Mouse (Mus musculus) hematopoietic stem cell, adult 5-6 weeks (primary cell): ENCODE data around the gene Gm26897. TPM values are rescaled to one million over a fixed set of nuclear protein-coding genes. Genes with fewer than 3 reads are reported as not detected.

ENCODE experiments used
- ATAC-seq, 2 experiments: fragments of 125-278 bp in 1 of 2; replicated peaks in 1 of 2; 2 replicates each; pipeline ENCODE4 v1.8.0; 2016 to 2017; ENCODE audit warnings: inconsistent platforms in 2 of 2, mild to moderate bottlenecking in 2 of 2, moderate number of reproducible peaks in 2 of 2, low read depth in 1 of 2, moderate TSS enrichment in 1 of 2; ENCODE audit not compliant: low FRiP score in 2 of 2, poor library complexity in 2 of 2, severe bottlenecking in 2 of 2, insufficient read depth in 1 of 2, low TSS enrichment in 1 of 2
- total RNA-seq: library from RNA; stranded (forward); fragments of 172-1452, 232-1000 nt; gene quantifications from 2 replicates; pipeline ENCODE4 v1.2.3, GENCODE M21; 2017

Gm26897 gene
- total RNA-seq, 1 experiment from 2014 or later, result not detected

- no peak for ATAC-seq
Measured at GRCm38 (mm10) chr5:111740384-111741275, 6.9 kb downstream of the Gm26897 start.

- no peak for ATAC-seq
Measured at GRCm38 (mm10) chr5:111741352-111741751, 7.6 kb downstream of the Gm26897 start.

GRCm38 (mm10) chr5:111742290-111742898 is 8.7 kb downstream of the Gm26897 start:
- ATAC-seq, result no peak

DNA sequence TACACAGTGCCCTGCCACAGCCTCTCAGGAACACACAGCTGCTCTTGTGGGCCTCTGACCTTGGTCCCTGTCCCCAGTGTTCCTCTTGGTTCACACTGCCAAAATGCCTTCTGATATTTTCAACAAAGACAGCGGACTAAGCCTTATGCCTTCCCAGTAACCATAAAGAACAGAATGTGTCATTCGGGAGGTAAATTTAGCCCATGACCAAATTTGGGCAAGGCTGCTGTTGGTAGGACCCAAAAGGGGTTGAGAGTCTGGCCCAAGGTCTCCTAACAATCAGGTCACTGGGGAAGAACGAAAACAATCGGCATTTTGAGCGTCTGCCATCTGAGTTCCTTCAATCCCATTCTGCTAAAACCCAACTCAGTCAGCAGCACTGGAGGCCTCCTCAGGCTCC is 15.9 kb downstream of the Gm26897 start:
- no peak for ATAC-seq

DNA sequence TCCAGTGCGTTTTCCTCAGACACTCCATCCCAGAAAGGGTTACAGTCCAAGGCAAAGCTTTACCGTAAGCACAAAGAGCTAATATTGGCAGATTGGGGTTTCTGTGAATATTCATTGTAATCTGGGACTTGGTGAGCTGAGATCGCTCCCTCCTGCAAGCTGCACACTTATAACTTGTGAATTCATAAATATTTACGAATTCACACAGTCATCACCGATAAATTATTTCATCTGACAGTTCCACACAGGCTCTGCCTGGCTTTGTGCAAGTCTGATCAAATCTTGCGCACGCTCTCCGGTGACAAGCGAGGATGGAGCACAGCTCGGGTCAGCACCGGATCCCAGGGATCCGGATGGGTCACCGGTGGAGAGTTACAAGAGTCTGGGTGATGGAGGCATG is 16.4 kb downstream of the Gm26897 start:
- ATAC-seq, result no peak

- ATAC-seq, result peak; percentile 44 to 63; a peak in 3 of 4 replicates
Measured at GRCm38 (mm10) chr5:111754484-111755139, 20.9 kb downstream of the Gm26897 start.

GRCm38 (mm10) chr5:111755330-111755729 is 21.6 kb downstream of the Gm26897 start:
- no peak for ATAC-seq

DNA sequence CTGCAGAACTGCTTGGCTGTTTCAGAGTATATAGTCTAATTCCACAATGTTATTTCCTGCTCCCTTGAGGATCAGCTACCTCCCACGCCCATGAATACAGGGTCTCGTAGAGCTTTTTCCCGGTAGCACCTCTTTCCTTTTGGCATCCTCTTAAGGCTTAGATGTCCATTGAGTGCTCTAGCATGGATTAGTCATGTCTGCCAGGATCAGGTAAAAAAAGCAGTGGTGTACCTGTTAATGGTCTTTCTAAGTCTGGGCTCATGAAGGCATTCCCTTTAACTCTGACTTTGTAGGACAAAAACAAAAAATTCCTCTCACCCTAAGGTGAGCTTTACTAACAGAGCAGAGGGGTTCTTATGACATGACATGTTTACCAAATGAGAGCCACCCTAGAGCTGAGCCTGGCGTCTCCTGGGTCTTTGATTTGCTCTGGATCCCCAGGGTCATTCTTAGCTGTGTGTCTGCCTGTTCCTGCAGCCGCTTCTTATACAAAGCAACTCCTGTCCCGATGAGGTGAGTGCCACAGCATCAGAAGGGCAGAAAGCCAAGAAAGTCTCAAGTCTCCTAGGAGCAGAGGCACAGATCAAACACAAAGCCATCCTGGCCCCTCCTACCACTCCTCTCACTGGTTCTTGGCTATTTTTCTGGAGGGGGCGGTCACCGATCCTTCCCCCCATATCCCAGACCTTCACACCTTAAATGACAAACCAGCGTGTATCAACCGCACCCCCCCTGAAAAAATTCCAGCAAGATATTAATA is 27.2 kb downstream of the Gm26897 start:
- no peak for ATAC-seq

- ATAC-seq, result no peak
Measured at GRCm38 (mm10) chr5:111761574-111761973, 27.9 kb downstream of the Gm26897 start.

DNA sequence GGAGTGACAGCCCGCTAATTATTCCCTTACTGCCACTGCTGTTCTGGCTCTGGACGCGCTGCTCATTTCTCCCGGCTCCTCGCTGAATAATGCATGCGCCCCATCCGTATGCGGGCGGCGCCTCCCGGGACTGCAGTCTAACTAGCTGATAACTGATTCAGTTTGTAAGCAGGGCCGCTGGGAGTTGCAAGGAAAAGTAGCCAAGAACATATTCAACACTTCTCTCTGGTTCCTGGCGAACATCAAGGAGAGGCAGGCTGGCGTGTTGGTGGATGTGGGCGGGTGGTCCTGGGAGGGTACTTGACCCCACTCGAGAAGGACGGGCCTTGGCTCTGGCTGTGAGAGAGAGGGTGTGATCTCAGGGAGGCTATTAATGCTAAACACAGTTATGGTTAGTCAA is 28.4 kb downstream of the Gm26897 start:
- ATAC-seq, result no peak

GRCm38 (mm10) chr5:111765671-111766290 is 32.1 kb downstream of the Gm26897 start:
- no peak for ATAC-seq

GRCm38 (mm10) chr5:111766696-111767095 is 33.0 kb downstream of the Gm26897 start:
- no peak for ATAC-seq

DNA sequence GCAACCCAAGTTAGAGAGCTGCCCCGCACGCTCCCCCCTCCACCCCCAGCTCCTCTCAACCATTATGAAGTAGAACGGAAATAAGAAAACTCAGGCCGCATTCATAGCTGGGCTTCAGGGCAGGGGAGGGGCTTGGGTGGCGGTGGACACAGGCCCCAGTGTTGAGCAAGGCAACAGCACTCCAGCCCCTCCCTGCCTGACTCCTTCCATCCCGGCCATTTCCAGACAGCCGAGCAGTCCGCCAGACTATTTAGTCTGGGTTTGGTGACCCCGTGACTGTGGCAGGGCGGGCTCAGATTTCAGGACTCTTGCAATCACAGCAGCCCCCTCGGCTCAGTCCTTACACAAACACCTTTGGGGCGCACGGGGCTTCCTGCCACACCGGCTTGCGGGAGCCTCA is 36.5 kb downstream of the Gm26897 start:
- no peak for ATAC-seq

GRCm38 (mm10) chr5:111772127-111772526 is 38.4 kb downstream of the Gm26897 start:
- no peak for ATAC-seq

GRCm38 (mm10) chr5:111772591-111773406 is 39.1 kb downstream of the Gm26897 start:
- ATAC-seq, result no peak

- no peak for ATAC-seq
Measured at GRCm38 (mm10) chr5:111773407-111773733, 39.6 kb downstream of the Gm26897 start.

DNA sequence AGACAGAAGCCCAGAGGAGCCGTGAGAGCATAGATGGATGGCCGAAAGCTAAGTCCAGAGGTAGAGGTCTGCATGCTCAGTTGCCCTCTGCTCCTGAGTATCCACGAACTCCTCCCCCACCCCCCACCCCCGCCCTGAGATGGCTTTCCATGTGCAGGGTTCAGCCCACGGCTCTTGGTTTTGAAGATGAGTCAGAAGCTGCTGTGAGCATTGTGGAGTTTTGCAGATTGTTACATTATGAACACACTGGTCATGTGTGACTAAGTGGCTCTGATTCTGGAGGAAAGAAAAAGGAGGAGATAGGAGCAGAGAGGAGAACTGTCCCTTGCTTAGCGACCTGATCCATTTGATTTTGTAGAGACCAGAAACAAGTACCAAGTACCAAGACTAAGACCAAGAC is 42.5 kb downstream of the Gm26897 start:
- ATAC-seq, result no peak
